10 mouse cellular contexts compared by ENCODE assay signal in the genomic region with DNA sequence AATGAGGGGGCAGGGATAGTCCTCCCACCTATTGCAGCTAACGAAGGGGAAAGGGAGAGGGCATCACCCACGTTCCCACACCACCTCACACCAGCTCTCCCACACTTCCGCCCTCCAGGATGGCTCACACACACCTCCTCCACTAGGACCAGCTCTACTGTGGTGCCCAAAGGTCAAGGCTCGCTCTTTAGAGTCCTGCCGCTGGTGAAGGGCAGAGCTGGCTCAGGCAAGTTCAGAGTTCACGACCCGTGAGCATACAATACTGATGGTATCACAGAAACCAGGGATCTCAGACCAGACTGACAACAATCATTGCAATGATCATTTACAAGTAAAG.
DNase-seq lines count a peak whose midpoint lies in the region; ATAC-seq lines count a peak whose summit lies in the region.
"Had no signal": no experiment of that assay in that cellular context is flagged by ENCODE, and none has a peak within 500 bp of the region (broad histone marks: within the 10 kb centered on the region; RNA-seq: fewer than 3 reads in every experiment).

No protein-coding gene starts in this region.

- peak overlapping the region; percentile 31 for H3K4me3 ChIP-seq in heart, embryonic 10.5 days
- no peak overlapping the region for H3K4me3 ChIP-seq in midbrain, embryonic 11.5 days (ENCODE audit: low read depth, low read length)
- no peak overlapping the region for H3K4me3 ChIP-seq in midbrain, embryonic 16.5 days (ENCODE audit: low read depth, low read length)
- H3K4me3 ChIP-seq in liver, embryonic 12.5 days = no peak overlapping the region

- H3K4me2 ChIP-seq in midbrain, embryonic 11.5 days = no peak overlapping the region
- no peak overlapping the region for H3K4me2 ChIP-seq in midbrain, embryonic 16.5 days (ENCODE audit: low read length)
- H3K4me2 ChIP-seq in liver, embryonic 12.5 days = no peak overlapping the region

- peak; percentile 70 for DNase-seq in heart, embryonic 10.5 days (ENCODE audit: low spot score)
- DNase-seq in heart, postnatal 14 days = no peak
- DNase-seq in midbrain, embryonic 11.5 days (ENCODE audit: low spot score, missing footprints) = no peak
- no peak for DNase-seq in urinary bladder, postnatal 25 days (ENCODE audit: low spot score)
- no peak for DNase-seq in yolk sac, embryonic 10.5 days (ENCODE audit: low spot score)
- no peak for DNase-seq in adrenal gland, postnatal 14 days
- DNase-seq: B cell, adult 2 months; thymus, postnatal 4 days had no signal

- H3K36me3 ChIP-seq in heart, embryonic 10.5 days = no peaks in the 10 kb centered on the region
- no peaks in the 10 kb centered on the region for H3K36me3 ChIP-seq in midbrain, embryonic 11.5 days (ENCODE audit: control insufficient read depth, insufficient read depth, low read length)
- H3K36me3 ChIP-seq in midbrain, embryonic 16.5 days (ENCODE audit: control insufficient read depth, insufficient read depth, low read length) = no peaks in the 10 kb centered on the region
- H3K36me3 ChIP-seq in liver, embryonic 12.5 days = no peaks in the 10 kb centered on the region

- intact Hi-C loops in heart, postnatal 14 days (cut with DNase I) = no loop called here

- H3K9ac ChIP-seq in midbrain, embryonic 11.5 days (ENCODE audit: low read length) = no peak overlapping the region
- no peak overlapping the region for H3K9ac ChIP-seq in midbrain, embryonic 16.5 days (ENCODE audit: low read depth, low read length)
- no peak overlapping the region for H3K9ac ChIP-seq in liver, embryonic 12.5 days

- peaks cover 43% of the 10 kb centered on the region for H3K4me1 ChIP-seq in heart, embryonic 10.5 days
- peaks cover 7% of the 10 kb centered on the region for H3K4me1 ChIP-seq in midbrain, embryonic 11.5 days (ENCODE audit: control insufficient read depth, insufficient read depth, low read length)
- peaks cover 4% of the 10 kb centered on the region; the same call in 1 of the 2 replicates for H3K4me1 ChIP-seq in midbrain, embryonic 16.5 days (ENCODE audit: control insufficient read depth, insufficient read depth, low read length)
- no peaks in the 10 kb centered on the region for H3K4me1 ChIP-seq in liver, embryonic 12.5 days

- 64% methylated on average over 7 of the region's 7 CpGs for WGBS in heart, embryonic 10.5 days
- 77% methylated on average over 7 of the region's 7 CpGs for WGBS in midbrain, embryonic 11.5 days
- 70% methylated on average over 7 of the region's 7 CpGs for WGBS in midbrain, embryonic 16.5 days
- 48% methylated on average over 7 of the region's 7 CpGs for WGBS in liver, embryonic 12.5 days (ENCODE audit: insufficient replicate concordance)

- peak; percentile 46 for ATAC-seq in midbrain, embryonic 11.5 days (ENCODE audit: low FRiP score)
- no peak; the same call in none of the 2 replicates for ATAC-seq in midbrain, embryonic 16.5 days
- ATAC-seq in liver, embryonic 12.5 days = peak; percentile 65

- H3K9me3 ChIP-seq in heart, embryonic 10.5 days = no peaks in the 10 kb centered on the region
- H3K9me3 ChIP-seq in midbrain, embryonic 11.5 days (ENCODE audit: control insufficient read depth, low read length) = no peaks in the 10 kb centered on the region
- no peaks in the 10 kb centered on the region for H3K9me3 ChIP-seq in midbrain, embryonic 16.5 days (replicated peaks; ENCODE audit: control insufficient read depth, low read length, poor library complexity, severe bottlenecking)
- H3K9me3 ChIP-seq in liver, embryonic 12.5 days (replicated peaks) = no peaks in the 10 kb centered on the region

- peak overlapping the region; percentile 69; the same call in 1 of the 2 replicates for H3K27ac ChIP-seq in heart, embryonic 10.5 days
- H3K27ac ChIP-seq in midbrain, embryonic 11.5 days (ENCODE audit: low read depth, low read length) = no peak overlapping the region
- no peak overlapping the region for H3K27ac ChIP-seq in midbrain, embryonic 16.5 days (ENCODE audit: low read length)
- H3K27ac ChIP-seq in liver, embryonic 12.5 days = no peak overlapping the region

- no peaks in the 10 kb centered on the region for H3K27me3 ChIP-seq in heart, embryonic 10.5 days (ENCODE audit: insufficient read depth, poor library complexity, severe bottlenecking)
- no peaks in the 10 kb centered on the region for H3K27me3 ChIP-seq in midbrain, embryonic 11.5 days (ENCODE audit: control insufficient read depth, insufficient read depth, low read length)
- no peaks in the 10 kb centered on the region for H3K27me3 ChIP-seq in midbrain, embryonic 16.5 days (ENCODE audit: control insufficient read depth, insufficient read depth, low read depth, low read length)
- no peaks in the 10 kb centered on the region for H3K27me3 ChIP-seq in liver, embryonic 12.5 days (replicated peaks)
